Mouse (Mus musculus) layer of hippocampus, adult 9-10 months (tissue): ENCODE measurements around the gene Pnp2.
"Not testable (repeated sequence)": the region's sequence is repeated elsewhere in the genome, so short reads cannot be mapped to it uniquely, and the experiment has no call there.

Experiments
- DNase-seq: peaks from one replicate; pipeline ENCODE4 v3.0.0; 2022; ENCODE audit warnings: low spot score

Pnp2 gene

GRCm38 (mm10) chr14:50955942-50956508, at the start of gene Pnp2:
TSS of gene Pnp2 (plus strand) at chr14:50955992.
- DNase-seq: not testable (repeated sequence)

GRCm38 (mm10) chr14:50908126-50908525, 47.7 kb upstream of the Pnp2 start:
- no peak for DNase-seq

- no peak for DNase-seq
Observed at GRCm38 (mm10) chr14:50911356-50911755, 44.4 kb upstream of the Pnp2 start.

DNA sequence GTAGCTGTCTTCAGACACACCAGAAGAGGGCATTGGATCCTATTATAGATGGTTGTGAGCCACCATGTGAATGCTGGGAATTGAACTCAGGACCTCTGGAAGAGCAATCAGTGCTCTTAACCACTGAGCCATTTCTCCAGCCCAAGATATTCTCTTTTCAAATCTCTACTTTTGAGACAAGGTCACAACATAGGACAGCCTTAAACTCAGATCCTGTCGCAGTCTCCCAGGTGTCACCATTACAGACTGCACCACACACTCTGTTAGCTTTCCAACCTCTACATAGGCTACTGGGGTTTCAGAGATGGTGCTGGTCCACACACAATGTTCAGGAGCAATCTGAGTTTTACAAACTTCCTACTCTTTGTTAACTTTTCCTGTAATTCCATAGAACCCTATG, 32.4 kb upstream of the Pnp2 start:
- not testable (repeated sequence) for DNase-seq

- DNase-seq: peak; percentile 98
Observed at GRCm38 (mm10) chr14:50924281-50925064, 31.3 kb upstream of the Pnp2 start, which contains the start of the genes Osgep and Apex1. TSS of gene Osgep (minus strand) at chr14:50924893. TSS of gene Apex1 (plus strand) at chr14:50924968.

DNA sequence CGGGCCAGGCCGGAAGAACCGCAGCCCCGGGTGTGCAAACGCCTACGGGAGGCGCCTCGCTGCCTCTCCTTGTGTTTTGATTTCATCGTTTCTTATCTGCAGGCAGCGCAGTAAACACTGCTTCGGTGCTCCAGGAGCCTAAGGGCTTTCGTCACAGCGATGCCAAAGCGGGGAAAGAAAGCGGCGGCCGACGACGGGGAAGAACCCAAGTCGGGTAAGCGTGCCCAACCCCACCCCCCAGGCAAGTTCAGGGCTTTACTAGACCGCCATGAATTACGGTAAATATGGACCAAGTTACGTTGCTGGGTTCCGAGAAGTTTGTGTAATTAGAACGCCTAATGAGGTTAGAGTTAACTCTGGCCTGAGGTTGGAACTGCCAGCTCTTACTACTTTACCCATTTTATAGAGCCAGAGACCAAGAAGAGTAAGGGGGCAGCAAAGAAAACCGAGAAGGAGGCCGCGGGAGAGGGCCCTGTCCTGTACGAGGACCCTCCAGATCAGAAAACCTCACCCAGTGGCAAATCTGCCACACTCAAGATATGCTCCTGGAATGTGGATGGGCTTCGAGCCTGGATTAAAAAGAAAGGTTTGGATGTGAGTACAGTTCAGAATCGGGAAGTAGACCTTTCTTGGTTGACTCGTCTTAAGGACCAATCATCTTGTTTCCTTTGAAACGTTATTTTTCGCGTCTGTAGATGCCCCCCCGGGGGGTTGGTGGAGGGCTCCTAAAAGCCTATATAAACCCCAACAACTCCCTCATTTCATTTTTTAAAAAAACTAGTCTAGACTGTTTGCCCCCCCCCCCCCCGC, 30.5 kb upstream of the Pnp2 start:
- no peak for DNase-seq

GRCm38 (mm10) chr14:50927366-50927765, 28.4 kb upstream of the Pnp2 start:
- no peak for DNase-seq

DNA sequence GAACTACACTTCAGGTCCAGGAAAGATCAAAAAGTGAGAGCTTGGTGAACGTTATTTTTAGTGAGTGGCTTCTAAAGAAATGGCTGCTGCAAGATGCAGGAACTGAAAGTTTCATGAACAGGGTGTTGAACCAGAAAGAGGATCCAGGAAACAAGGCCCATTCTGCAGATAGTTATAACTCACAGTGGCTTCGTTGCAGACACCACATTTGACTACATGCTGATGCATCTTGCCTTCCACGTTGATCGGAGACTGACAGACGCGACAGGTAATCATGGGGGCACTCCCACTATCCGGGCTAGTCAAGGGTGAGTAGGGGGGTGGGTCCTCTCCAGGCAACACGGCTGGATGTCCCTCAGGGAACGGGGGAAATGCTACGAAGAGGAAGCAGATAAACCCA, 25.8 kb upstream of the Pnp2 start:
- DNase-seq: no peak

DNA sequence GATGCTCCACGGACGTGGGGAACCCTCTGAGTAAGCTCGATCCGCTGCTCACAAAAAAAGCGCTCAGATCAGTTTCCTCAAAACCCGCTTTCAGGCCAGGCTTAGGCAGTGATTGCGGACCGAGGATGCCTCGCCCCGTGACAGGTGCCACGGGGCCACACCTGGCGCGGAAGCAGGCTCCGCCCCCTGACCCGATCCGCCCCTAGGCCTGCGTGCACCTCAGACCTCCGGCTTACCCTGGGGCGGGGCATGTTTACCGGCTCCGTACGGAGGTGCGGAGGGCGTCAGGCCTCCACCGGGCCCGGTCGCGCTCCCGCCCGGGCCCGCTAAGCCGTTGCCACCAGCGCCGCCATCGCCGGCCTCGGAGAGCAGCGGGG, 25.4 kb upstream of the Pnp2 start:
- DNase-seq: no peak

GRCm38 (mm10) chr14:50930754-50931492, 24.9 kb upstream of the Pnp2 start, which contains the start of the genes Pip4p1 and Pnp:
TSS of gene Pip4p1 (minus strand) at chr14:50930856.
TSS of gene Pnp (plus strand) at chr14:50931082.
- DNase-seq: peak; percentile 98

- DNase-seq: no peak
Observed at GRCm38 (mm10) chr14:50931493-50932020, 24.2 kb upstream of the Pnp2 start.

DNA sequence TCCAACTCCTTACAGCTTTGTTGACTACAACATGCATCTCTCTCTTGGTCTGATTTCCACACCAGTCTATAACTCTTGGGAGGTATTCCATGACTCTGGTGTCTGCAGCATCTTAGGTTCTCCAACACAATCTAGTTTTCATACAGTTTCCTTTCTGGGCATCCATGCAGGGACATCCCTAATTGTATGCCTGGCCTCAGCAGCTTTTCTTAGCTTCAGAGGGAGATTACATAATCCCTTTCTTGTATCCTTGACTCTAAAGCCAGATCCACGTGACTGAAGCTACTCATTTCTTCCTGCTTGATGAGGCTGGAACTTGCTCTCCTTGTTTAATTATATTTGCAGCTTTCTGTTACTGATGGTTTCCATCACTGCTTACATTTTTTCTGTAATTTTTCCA, 19.1 kb upstream of the Pnp2 start:
- no peak for DNase-seq

DNA sequence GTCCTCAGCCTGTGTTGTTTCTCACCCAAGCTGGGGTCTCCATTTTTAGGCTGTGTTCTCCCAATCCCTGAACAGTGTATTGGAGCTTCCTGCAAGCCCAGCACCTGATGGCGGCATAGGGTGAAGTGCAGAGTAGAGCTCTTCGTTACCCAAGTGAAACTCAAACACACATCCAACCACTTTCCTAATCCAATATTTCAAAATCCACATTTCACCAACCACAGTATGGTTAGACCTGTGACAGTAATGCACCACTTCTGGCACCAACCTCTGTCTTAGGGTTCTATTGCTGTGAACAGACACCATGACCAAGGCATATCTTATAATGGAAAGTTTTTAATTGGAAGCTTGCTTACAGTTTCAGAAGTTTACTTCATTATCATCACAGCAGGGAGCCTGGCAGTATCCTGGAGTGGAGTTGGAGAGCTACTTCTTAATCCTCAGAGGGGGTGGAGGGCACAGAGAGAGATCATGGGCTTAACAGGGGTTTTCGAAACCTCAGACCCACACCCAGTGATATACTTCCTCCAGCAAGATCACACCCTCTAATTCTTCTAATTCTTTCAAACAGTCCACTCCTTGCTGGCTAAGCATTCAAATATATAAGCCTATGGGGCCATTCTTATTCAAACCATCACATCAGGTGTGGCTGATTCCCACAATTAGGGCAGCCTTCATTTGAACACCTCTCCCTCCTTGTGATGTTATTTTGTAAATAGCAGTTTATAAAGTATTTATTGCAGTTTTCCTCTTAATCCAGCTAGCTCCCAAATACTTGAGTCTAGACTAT, 17.5 kb upstream of the Pnp2 start:
- DNase-seq: no peak

DNA sequence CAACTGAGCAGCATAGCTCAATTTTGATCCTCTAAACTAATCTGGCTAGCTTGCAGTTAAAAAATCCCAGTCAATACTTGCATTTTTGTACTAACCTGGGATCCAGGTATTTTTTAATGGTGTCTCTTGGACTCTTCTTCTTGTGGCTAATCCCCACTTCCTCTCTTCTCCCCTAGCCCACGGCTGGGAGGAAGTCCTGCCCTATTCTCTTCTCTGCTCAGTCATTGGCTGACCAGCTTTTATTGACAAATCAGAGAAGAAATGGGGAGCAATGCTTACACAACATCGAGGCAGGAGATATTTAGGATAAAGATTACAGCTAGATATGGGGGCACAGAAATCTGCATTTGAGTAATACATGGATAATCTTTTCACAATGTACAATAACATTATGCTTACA, 16.9 kb upstream of the Pnp2 start:
- no peak for DNase-seq

DNA sequence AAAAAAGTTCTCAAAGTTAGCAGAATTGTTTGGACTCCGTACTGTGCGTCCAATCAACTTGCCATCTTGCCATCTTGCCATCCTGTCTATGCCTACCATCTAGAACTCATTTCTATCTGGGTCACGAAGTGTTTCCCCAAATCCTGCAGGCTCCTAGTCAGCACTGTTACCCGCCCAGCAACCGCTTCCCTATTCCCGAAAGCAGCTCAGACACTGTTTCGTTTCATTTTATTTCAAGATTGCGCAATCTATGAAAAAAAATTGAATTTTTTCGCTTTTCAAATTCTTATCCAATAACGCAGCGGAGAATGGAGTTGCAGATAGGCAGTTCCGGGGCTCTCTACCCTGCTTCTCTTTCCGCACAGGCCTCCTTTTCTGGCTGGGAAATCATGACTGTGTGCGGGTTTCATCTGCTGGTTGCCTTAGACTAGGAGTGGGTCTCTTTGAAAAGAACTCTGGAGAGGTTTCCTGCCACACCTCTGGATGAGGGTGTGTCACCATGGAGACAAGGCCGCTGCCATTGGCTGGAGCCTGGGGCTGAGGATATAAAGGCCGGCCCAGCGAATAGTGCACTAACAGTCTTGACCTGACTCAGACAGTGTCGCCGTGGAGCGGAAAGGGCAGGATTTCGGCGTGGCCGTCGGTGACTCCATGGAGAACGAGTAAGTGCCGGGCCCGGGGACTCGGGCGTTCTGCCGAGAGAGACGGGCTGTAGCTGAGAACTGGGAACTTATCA, 11.7 kb upstream of the Pnp2 start, which contains the start of gene Gm49342:
Gene Gm49342, plus strand, starts transcription at position 586 of the 736 bp plus-strand sequence.
- peak; percentile 93 for DNase-seq

GRCm38 (mm10) chr14:50944668-50945033, 11.1 kb upstream of the Pnp2 start:
- DNase-seq: not testable (repeated sequence)

DNA sequence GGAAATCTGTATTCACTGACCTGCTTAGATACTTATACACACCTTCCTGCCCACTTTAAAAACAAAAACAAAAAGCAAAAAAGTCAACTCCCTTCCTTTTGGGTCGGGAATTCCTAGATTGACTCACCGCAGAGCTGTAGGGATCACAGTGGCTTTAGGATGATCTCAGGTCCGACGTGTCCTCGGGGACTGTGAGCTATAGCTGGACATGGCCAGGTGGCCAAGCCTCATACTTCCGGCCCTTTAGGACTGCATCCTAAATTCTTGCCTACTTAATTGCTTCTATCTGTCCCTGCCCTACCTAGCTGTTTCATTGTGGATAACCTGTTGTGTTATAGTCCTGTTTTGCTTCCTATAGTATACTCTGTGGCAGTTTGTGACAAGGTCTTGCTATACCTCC, 10.7 kb upstream of the Pnp2 start:
- DNase-seq: not testable (repeated sequence)

- DNase-seq: not testable (repeated sequence)
Observed at GRCm38 (mm10) chr14:50945526-50945925, 10.3 kb upstream of the Pnp2 start.

GRCm38 (mm10) chr14:50955487-50955886, 305 bp upstream of the Pnp2 start:
- no peak for DNase-seq

DNA sequence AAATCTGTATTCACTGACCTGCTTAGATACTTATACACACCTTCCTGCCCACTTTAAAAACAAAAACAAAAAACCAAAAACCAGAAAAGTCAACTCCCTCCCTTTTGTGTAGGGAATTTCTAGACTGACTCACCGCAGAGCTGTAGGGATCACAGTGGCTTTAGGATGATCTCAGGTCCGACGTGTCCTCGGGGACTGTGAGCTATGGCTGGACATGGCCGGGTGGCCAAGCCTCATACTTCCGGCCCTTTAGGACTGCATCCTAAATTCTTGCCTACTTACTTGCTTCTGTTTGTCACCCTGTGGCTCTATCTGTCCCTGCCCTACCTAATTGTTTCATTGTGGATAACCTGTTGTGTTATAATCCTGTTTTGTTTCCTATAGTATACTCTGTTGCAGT, 932 bp downstream of the Pnp2 start:
- not testable (repeated sequence) for DNase-seq
